Mouse (Mus musculus): ENCODE measurements at regions not wholly inside any gene's neighbourhood (a gene's known extent, or its start where the extent isn't known, plus 50 kb on each side); places are given as distances from the start of the nearest gene placed in this dataset.

GRCm38 (mm10) chr5:102248747-102249146 is 179.0 kb upstream of the Wdfy3 start:
- no peaks in the 10 kb centered on the region for H3K4me1 ChIP-seq (ENCODE audit: control insufficient read depth, insufficient read depth, low read length)
- H3K4me3 ChIP-seq (ENCODE audit: control insufficient read depth, low read depth, low read length), result no peak overlapping the region
- H3K27ac ChIP-seq (ENCODE audit: control insufficient read depth, insufficient read depth, low read depth, low read length), result no peak overlapping the region
- no peaks in the 10 kb centered on the region for H3K27me3 ChIP-seq (ENCODE audit: control insufficient read depth, insufficient read depth, low read length)
- no peak for TF ChIP-seq CTCF (IDR thresholded peaks at IDR 0.05; ENCODE audit: control insufficient read depth, insufficient read depth, insufficient replicate concordance, low read depth, low read length)
- TF ChIP-seq POLR2A (IDR thresholded peaks at IDR 0.05; ENCODE audit: control insufficient read depth, low read depth, low read length), result no peak
- H3K36me3 ChIP-seq (ENCODE audit: control insufficient read depth, insufficient read depth, low read length), result no peaks in the 10 kb centered on the region

GRCm38 (mm10) chr5:102251076-102251475 is 181.4 kb upstream of the Wdfy3 start:
- no peaks in the 10 kb centered on the region for H3K4me1 ChIP-seq (ENCODE audit: control insufficient read depth, insufficient read depth, low read length)
- H3K36me3 ChIP-seq (ENCODE audit: control insufficient read depth, insufficient read depth, low read length), result no peaks in the 10 kb centered on the region
- H3K27ac ChIP-seq (ENCODE audit: control insufficient read depth, insufficient read depth, low read depth, low read length), result no peak overlapping the region
- H3K4me3 ChIP-seq (ENCODE audit: control insufficient read depth, low read depth, low read length), result no peak overlapping the region
- TF ChIP-seq POLR2A (IDR thresholded peaks at IDR 0.05; ENCODE audit: control insufficient read depth, low read depth, low read length) (no peak), CTCF (IDR thresholded peaks at IDR 0.05; ENCODE audit: control insufficient read depth, insufficient read depth, insufficient replicate concordance, low read depth, low read length) (no peak)
- no peaks in the 10 kb centered on the region for H3K27me3 ChIP-seq (ENCODE audit: control insufficient read depth, insufficient read depth, low read length)

- H3K4me3 ChIP-seq (ENCODE audit: control insufficient read depth, low read depth, low read length), result no peak overlapping the region
- H3K27me3 ChIP-seq (ENCODE audit: control insufficient read depth, insufficient read depth, low read length), result no peaks in the 10 kb centered on the region
- no peaks in the 10 kb centered on the region for H3K4me1 ChIP-seq (ENCODE audit: control insufficient read depth, insufficient read depth, low read length)
- no peaks in the 10 kb centered on the region for H3K36me3 ChIP-seq (ENCODE audit: control insufficient read depth, insufficient read depth, low read length)
- TF ChIP-seq CTCF (IDR thresholded peaks at IDR 0.05; ENCODE audit: control insufficient read depth, insufficient read depth, insufficient replicate concordance, low read depth, low read length) (no peak), POLR2A (IDR thresholded peaks at IDR 0.05; ENCODE audit: control insufficient read depth, low read depth, low read length) (no peak)
- H3K27ac ChIP-seq (ENCODE audit: control insufficient read depth, insufficient read depth, low read depth, low read length), result no peak overlapping the region
These were observed 184.1 kb upstream of the Wdfy3 start for GRCm38 (mm10) chr5:102253786-102254185.

GRCm38 (mm10) chr5:102257104-102257503 is 187.4 kb upstream of the Wdfy3 start:
- TF ChIP-seq CTCF (IDR thresholded peaks at IDR 0.05; ENCODE audit: control insufficient read depth, insufficient read depth, insufficient replicate concordance, low read depth, low read length) (no peak), POLR2A (IDR thresholded peaks at IDR 0.05; ENCODE audit: control insufficient read depth, low read depth, low read length) (no peak)
- Histone ChIP-seq H3K36me3 (ENCODE audit: control insufficient read depth, insufficient read depth, low read length) (no peaks in the 10 kb centered on the region), H3K4me1 (ENCODE audit: control insufficient read depth, insufficient read depth, low read length) (no peaks in the 10 kb centered on the region), H3K27me3 (ENCODE audit: control insufficient read depth, insufficient read depth, low read length) (no peaks in the 10 kb centered on the region), H3K4me3 (ENCODE audit: control insufficient read depth, low read depth, low read length) (no peak overlapping the region), H3K27ac (ENCODE audit: control insufficient read depth, insufficient read depth, low read depth, low read length) (no peak overlapping the region)

- Histone ChIP-seq H3K27me3 (ENCODE audit: control insufficient read depth, insufficient read depth, low read length) (no peaks in the 10 kb centered on the region), H3K4me3 (ENCODE audit: control insufficient read depth, low read depth, low read length) (no peak overlapping the region), H3K27ac (ENCODE audit: control insufficient read depth, insufficient read depth, low read depth, low read length) (no peak overlapping the region), H3K36me3 (ENCODE audit: control insufficient read depth, insufficient read depth, low read length) (no peaks in the 10 kb centered on the region), H3K4me1 (ENCODE audit: control insufficient read depth, insufficient read depth, low read length) (no peaks in the 10 kb centered on the region)
- TF ChIP-seq POLR2A (IDR thresholded peaks at IDR 0.05; ENCODE audit: control insufficient read depth, low read depth, low read length), result no peak
- TF ChIP-seq CTCF (IDR thresholded peaks at IDR 0.05; ENCODE audit: control insufficient read depth, insufficient read depth, insufficient replicate concordance, low read depth, low read length), result no peak
These were observed 191.9 kb upstream of the Wdfy3 start for GRCm38 (mm10) chr5:102261621-102262020.

- Histone ChIP-seq H3K4me3 (ENCODE audit: control insufficient read depth, low read depth, low read length) (no peak overlapping the region), H3K27me3 (ENCODE audit: control insufficient read depth, insufficient read depth, low read length) (no peaks in the 10 kb centered on the region), H3K27ac (ENCODE audit: control insufficient read depth, insufficient read depth, low read depth, low read length) (no peak overlapping the region), H3K4me1 (ENCODE audit: control insufficient read depth, insufficient read depth, low read length) (peaks cover 3% of the 10 kb centered on the region; the same call in 1 of the 2 replicates), H3K36me3 (ENCODE audit: control insufficient read depth, insufficient read depth, low read length) (no peaks in the 10 kb centered on the region)
- TF ChIP-seq POLR2A (IDR thresholded peaks at IDR 0.05; ENCODE audit: control insufficient read depth, low read depth, low read length) (no peak), CTCF (IDR thresholded peaks at IDR 0.05; ENCODE audit: control insufficient read depth, insufficient read depth, insufficient replicate concordance, low read depth, low read length) (no peak)
These were observed 196.7 kb upstream of the Wdfy3 start for GRCm38 (mm10) chr5:102266451-102266850.

- Histone ChIP-seq H3K27me3 (ENCODE audit: control insufficient read depth, insufficient read depth, low read length) (no peaks in the 10 kb centered on the region), H3K4me3 (ENCODE audit: control insufficient read depth, low read depth, low read length) (no peak overlapping the region), H3K27ac (ENCODE audit: control insufficient read depth, insufficient read depth, low read depth, low read length) (no peak overlapping the region), H3K36me3 (ENCODE audit: control insufficient read depth, insufficient read depth, low read length) (no peaks in the 10 kb centered on the region), H3K4me1 (ENCODE audit: control insufficient read depth, insufficient read depth, low read length) (peaks cover 3% of the 10 kb centered on the region; the same call in 1 of the 2 replicates)
- TF ChIP-seq CTCF (IDR thresholded peaks at IDR 0.05; ENCODE audit: control insufficient read depth, insufficient read depth, insufficient replicate concordance, low read depth, low read length), result no peak
- no peak for TF ChIP-seq POLR2A (IDR thresholded peaks at IDR 0.05; ENCODE audit: control insufficient read depth, low read depth, low read length)
These were observed 197.4 kb upstream of the Wdfy3 start for GRCm38 (mm10) chr5:102267150-102267549.

GRCm38 (mm10) chr5:102269204-102269603 is 199.5 kb upstream of the Wdfy3 start:
- TF ChIP-seq CTCF (IDR thresholded peaks at IDR 0.05; ENCODE audit: control insufficient read depth, insufficient read depth, insufficient replicate concordance, low read depth, low read length) (no peak), POLR2A (IDR thresholded peaks at IDR 0.05; ENCODE audit: control insufficient read depth, low read depth, low read length) (no peak)
- Histone ChIP-seq H3K4me3 (ENCODE audit: control insufficient read depth, low read depth, low read length) (no peak overlapping the region), H3K27ac (ENCODE audit: control insufficient read depth, insufficient read depth, low read depth, low read length) (no peak overlapping the region)

More at GRCm38 (mm10) chr5:102269204-102269603, 199.5 kb upstream of the Wdfy3 start:
- Histone ChIP-seq H3K4me1 (ENCODE audit: control insufficient read depth, insufficient read depth, low read length) (peaks cover 3% of the 10 kb centered on the region; the same call in 1 of the 2 replicates), H3K36me3 (ENCODE audit: control insufficient read depth, insufficient read depth, low read length) (no peaks in the 10 kb centered on the region), H3K27me3 (ENCODE audit: control insufficient read depth, insufficient read depth, low read length) (no peaks in the 10 kb centered on the region)

All from testis, adult 2 months (tissue).